Mouse (Mus musculus) intestine, postnatal 0 days (tissue): ENCODE results near the gene Jund. TPM values are rescaled to one million over a fixed set of nuclear protein-coding genes. Genes with fewer than 3 reads are reported as not detected.

Experiments used
- ATAC-seq: fragments of 200-750 bp; cut with Nextera tagmentation; 2 replicates; pipeline ENCODE4 v1.8.0; 2017; ENCODE audit warnings: mild to moderate bottlenecking, moderate TSS enrichment, moderate library complexity
- H3K27ac ChIP-seq: fragments of 300-500 bp; sonication (generic); 2 replicates; pipeline ENCODE4 v1.5.1; 2014; ENCODE audit warnings: mild to moderate bottlenecking, low read depth, low read length, moderate library complexity
- H3K27me3 ChIP-seq: fragments of 300-500 bp; sonication (generic); replicated peaks from 2 replicates; pipeline ENCODE4 v1.6.1; 2014; ENCODE audit warnings: low read length, mixed read lengths; ENCODE audit not compliant: control insufficient read depth, insufficient read depth
- H3K36me3 ChIP-seq: fragments of 300-500 bp; sonication (generic); 2 replicates; pipeline ENCODE4 v1.6.1; 2014; ENCODE audit warnings: mild to moderate bottlenecking, moderate library complexity; ENCODE audit not compliant: control insufficient read depth, insufficient read depth
- H3K4me1 ChIP-seq: fragments of 300-500 bp; sonication (generic); replicated peaks from 2 replicates; pipeline ENCODE4 v1.6.1; 2014; ENCODE audit warnings: antibody characterized with exemption, low read length, mixed read lengths; ENCODE audit not compliant: control insufficient read depth, insufficient read depth
- H3K4me2 ChIP-seq: fragments of 300-500 bp; sonication (generic); replicated peaks from 2 replicates; pipeline ENCODE4 v1.6.1; 2014; ENCODE audit warnings: low read depth, mild to moderate bottlenecking, moderate library complexity
- H3K4me3 ChIP-seq: fragments of 300-500 bp; sonication (generic); 2 replicates; pipeline ENCODE4 v1.5.1; 2014; ENCODE audit warnings: low read depth, low read length
- H3K9ac ChIP-seq: fragments of 300-500 bp; sonication (generic); 2 replicates; pipeline ENCODE4 v1.6.1; 2014; ENCODE audit warnings: mild to moderate bottlenecking, low read depth, low read length
- H3K9me3 ChIP-seq: fragments of 300-500 bp; sonication (generic); 2 replicates; pipeline ENCODE4 v1.6.1; 2016; ENCODE audit warnings: mixed run types; ENCODE audit not compliant: control insufficient read depth
- CTCF ChIP-seq: sonication (generic); IDR thresholded peaks from 2 replicates; pipeline ENCODE4 v1.5.1; 2016; ENCODE audit warnings: low read depth, mild to moderate bottlenecking, control low read depth, antibody characterized with exemption, moderate library complexity
- WGBS: fragments of 180-500 bp; shearing (Covaris S2); extraction: QIAGEN DNeasy Blood & Tissue Kit; methylation state at CpG from one replicate; pipeline ENCODE4 v1.1.7; 2014; 5-methylcytosine and 5-hydroxymethylcytosine counted together
- polyA plus RNA-seq: library from polyadenylated mRNA; unstranded; fragments of >200 nt; fragmentation: Nextera tagmentation; extraction: Ambion mirVana; gene quantifications from 2 replicates; pipeline ENCODE4 v1.2.1, GENCODE M21; 2015

The Jund gene
- polyA plus RNA-seq, 1 experiment from 2014 or later: 121 TPM

- no peaks in the 10 kb centered on the region for H3K9me3 ChIP-seq
- ATAC-seq: 0 out of 2 replicates have a peak, but pooled peaks have one; percentile 2
- H3K9ac ChIP-seq: peak overlapping the region; percentile 46; the same call in 1 of the 2 replicates
- peaks cover 18% of the 10 kb centered on the region for H3K4me1 ChIP-seq
- H3K4me2 ChIP-seq: peak overlapping the region; percentile 63
- peak overlapping the region; percentile 97 for H3K27ac ChIP-seq
- H3K4me3 ChIP-seq: no peak overlapping the region
- WGBS: 3% methylated on average over 31 of the region's 31 CpGs
- peaks cover 3% of the 10 kb centered on the region; the same call in 1 of the 2 replicates for H3K36me3 ChIP-seq
- no peak for TF ChIP-seq CTCF
- H3K27me3 ChIP-seq: no peaks in the 10 kb centered on the region
Observed at GRCm38 (mm10) chr8:70696019-70696885, 2.5 kb upstream of the Jund start.

GRCm38 (mm10) chr8:70696946-70697345 lies 1.8 kb upstream of the Jund start:
- Histone ChIP-seq H3K27ac (peak overlapping the region; percentile 97), H3K9ac (peak overlapping the region; percentile 46; the same call in 1 of the 2 replicates), H3K4me2 (peak overlapping the region; percentile 63), H3K36me3 (peaks cover 6% of the 10 kb centered on the region; the same call in 1 of the 2 replicates), H3K9me3 (no peaks in the 10 kb centered on the region), H3K4me1 (peaks cover 22% of the 10 kb centered on the region), H3K27me3 (no peaks in the 10 kb centered on the region), H3K4me3 (no peak overlapping the region)
- TF ChIP-seq CTCF: no peak
- WGBS: 36% methylated on average over 4 of the region's 4 CpGs
- ATAC-seq: no peak

GRCm38 (mm10) chr8:70697366-70698250 lies 1.1 kb upstream of the Jund start:
- peak overlapping the region; percentile 61 for H3K4me2 ChIP-seq
- H3K36me3 ChIP-seq: peaks cover 6% of the 10 kb centered on the region; the same call in 1 of the 2 replicates
- H3K4me3 ChIP-seq: peak overlapping the region; percentile 63
- H3K4me1 ChIP-seq: peaks cover 20% of the 10 kb centered on the region
- ATAC-seq: no peak
- H3K27me3 ChIP-seq: no peaks in the 10 kb centered on the region
- H3K9ac ChIP-seq: 0 out of 2 replicates have a peak overlapping the region, but pooled peaks have one; percentile 98
- peak overlapping the region; percentile 97 for H3K27ac ChIP-seq
- 58% methylated on average over 12 of the region's 12 CpGs for WGBS
- TF ChIP-seq CTCF: no peak
- H3K9me3 ChIP-seq: no peaks in the 10 kb centered on the region

- Histone ChIP-seq H3K36me3 (peaks cover 6% of the 10 kb centered on the region), H3K9me3 (no peaks in the 10 kb centered on the region), H3K27ac (peak overlapping the region; percentile 97), H3K4me2 (peak overlapping the region; percentile 61), H3K4me3 (peak overlapping the region; percentile 63), H3K9ac (peak overlapping the region; percentile 98), H3K4me1 (peaks cover 20% of the 10 kb centered on the region), H3K27me3 (no peaks in the 10 kb centered on the region)
- under 1% methylated on average over 75 of the region's 89 CpGs for WGBS
- peak; percentile 28; the same call in 1 of the 2 replicates for TF ChIP-seq CTCF
- ATAC-seq: peak; percentile 17
Observed at GRCm38 (mm10) chr8:70699116-70699833, 526 bp downstream of the Jund start.

GRCm38 (mm10) chr8:70699834-70700554 lies 1.2 kb downstream of the Jund start:
- peak overlapping the region; percentile 61 for H3K4me2 ChIP-seq
- TF ChIP-seq CTCF: no peak
- H3K9me3 ChIP-seq: no peaks in the 10 kb centered on the region
- no peaks in the 10 kb centered on the region for H3K27me3 ChIP-seq
- H3K27ac ChIP-seq: peak overlapping the region; percentile 97
- H3K36me3 ChIP-seq: peaks cover 6% of the 10 kb centered on the region
- H3K9ac ChIP-seq: peak overlapping the region; percentile 98
- H3K4me3 ChIP-seq: peak overlapping the region; percentile 63
- under 1% methylated on average over 58 of the region's 59 CpGs for WGBS
- no peak for ATAC-seq
- H3K4me1 ChIP-seq: peaks cover 20% of the 10 kb centered on the region
